Mouse (Mus musculus) induced T-regulatory cell, adult 2 months (primary cell): ENCODE data around the gene Glis3.

ENCODE experiments used
- DNase-seq: peaks from one replicate; pipeline ENCODE4 v3.0.0-alpha.2; 2012; ENCODE audit warnings: low read depth

Glis3 gene

DNA sequence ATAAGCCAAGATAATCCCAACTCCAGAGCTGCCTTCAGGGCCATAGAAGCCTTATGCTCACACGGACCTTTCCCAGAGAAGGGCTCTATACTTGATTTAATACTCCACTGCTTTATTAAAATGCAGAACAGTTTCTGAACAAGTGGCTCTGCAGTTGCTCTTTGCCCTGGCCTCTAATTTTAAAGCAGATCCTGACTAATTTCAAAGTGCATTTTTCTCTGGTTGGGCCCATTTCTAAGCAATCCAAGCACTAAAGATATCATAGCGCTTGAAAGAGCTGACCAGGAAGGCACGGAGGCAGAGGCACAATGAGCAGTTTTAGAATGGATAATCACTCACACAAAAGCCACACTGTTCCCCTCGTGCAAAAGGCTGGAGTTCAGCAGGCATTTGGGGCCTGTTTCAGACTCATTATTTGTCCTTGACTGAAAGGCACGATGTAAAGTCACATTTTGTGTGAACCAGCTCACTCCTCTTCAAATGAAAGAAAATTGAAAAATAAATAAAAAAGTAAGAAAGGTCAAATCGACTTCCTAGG lies 202.5 kb downstream of the Glis3 start:
- DNase-seq, result no peak

DNA sequence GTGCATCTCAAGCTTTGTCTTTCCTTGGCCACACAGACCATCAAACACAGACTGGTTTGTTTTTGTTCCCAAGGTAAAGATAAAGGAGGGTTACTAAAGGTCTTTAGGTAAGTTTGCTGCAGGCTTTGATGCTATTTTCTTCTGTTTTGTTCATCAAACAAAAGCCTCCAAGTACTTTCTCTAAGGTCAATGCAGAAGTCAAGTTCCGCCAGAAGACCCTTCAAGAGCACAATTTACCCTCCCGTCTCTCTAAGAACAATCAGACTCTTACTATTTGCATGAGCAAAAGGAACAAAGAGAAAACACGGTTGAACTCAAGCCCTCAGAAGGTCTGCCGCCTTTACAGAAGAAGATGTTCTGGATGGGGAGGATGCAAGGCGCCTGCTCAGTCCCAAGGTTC lies 206.3 kb downstream of the Glis3 start:
- DNase-seq, result no peak

DNA sequence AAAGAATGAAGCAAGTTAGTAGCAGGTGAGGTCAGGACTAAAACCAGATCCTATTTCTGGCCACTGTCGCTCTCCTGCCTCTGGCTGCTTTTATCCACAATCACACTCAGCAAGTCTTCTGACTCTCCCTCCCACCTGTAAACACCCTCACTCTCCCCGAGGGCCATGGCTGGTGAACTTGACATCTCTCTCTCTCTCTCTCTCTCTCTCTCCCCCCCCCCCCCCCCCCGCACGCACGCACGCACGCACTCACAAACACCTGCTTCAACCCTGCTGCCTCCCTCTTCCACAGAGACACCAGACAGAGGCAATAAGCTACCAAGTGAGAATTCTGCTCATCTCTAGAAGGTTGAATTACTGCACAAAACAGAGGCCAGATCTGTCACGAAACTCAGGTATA lies 208.7 kb downstream of the Glis3 start:
- no peak for DNase-seq

DNA sequence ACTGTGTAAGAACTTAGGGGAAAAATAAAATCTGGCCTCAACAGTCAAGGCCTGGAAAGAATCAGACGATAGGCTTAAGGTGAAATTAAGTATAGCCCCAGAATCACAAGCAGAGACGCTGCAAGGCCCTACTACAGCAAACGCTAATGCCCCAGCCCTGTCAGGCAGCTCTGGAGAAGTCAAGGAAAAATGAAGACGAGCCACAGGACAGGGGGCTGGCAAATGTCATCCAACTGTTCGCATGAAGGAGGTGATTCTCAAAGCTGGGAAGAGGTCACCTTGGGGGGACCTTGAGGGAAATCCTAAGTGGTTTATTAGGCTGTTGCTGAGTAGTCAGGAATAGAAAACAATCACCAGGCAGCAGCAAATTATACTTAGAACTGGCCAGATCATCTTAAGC lies 214.1 kb downstream of the Glis3 start:
- no peak for DNase-seq

DNA sequence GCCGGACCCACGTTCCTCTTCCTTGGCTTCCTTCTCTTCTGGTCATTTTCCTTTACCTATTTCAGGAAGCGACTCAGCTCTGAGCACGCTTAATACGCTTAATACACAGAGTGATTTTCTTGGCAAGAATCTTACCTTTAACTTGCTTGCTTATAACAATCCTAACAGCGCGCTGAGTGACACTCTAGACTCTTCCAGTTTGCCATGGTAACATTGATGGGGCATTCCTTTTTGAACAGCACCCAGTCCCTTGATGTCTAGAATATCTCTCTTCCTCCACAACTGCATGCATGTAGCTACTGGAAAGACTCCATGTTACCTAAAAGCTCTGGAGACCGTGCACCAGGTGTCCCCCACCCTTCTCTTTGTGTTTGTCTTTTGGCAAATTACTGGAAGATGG lies 225.5 kb downstream of the Glis3 start:
- DNase-seq, result no peak

DNA sequence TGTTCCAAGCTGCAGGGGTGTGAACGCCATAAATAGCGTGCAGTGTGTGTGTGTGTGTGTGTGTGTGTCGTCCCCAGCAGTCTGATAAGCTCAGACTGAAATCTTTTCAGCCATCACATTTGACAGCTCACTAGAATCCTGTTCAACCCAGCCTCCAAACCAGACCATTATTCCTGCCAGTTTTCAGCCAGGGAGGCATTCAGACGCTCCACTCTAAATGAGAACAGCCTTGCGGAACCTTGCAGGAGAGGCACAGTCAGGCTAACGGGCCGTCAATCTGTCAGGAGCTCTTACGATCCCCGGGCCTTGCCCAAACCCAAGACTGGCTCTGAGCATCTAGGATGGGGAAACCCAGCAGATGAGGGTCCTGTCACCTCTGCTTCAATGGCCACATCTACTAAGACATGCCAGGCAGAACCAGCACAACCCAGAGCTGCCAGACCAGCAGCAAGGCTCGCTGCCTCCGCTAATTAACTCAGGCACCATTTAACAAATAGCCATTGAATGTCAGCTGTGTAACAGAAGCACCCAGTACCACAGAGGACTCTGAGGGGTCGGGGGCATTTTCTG lies 226.8 kb downstream of the Glis3 start:
- DNase-seq, result no peak

DNA sequence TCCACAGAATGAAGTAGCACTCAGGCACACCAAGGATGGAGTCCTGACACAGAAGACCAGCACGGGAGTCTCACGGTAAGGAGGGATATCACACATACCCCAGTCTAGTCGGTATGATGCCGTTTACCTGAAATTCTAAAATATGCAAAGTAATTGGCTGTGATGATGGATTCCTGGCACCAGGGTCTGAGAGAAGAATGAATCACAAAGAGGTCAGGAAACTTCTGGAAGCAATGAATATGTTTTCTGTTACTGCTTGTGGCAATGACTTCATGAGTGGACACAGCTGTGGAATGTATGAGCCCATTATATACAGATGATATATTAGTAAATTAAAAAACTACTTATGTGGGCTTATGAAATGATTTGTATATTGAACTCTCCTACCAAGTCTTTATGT lies 231.1 kb downstream of the Glis3 start:
- DNase-seq, result no peak

DNA sequence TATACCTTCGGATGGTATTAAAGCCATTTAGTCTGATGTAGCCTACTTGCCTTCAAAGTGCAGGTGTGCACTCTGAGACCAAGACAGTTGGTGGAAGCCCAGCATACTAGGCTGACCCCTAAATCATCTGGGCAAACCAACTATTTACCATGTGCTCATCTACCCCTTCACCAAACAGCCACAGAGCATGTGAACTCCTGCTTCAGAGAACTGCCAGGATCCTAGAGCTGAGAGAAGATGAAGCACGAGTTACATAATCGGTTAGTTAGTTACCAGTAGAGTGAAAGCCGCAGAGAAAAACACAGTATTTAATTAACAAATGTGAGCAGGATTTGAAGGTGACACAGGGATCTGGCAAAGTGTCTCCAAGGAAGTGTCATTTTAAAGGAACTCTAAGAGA lies 237.7 kb downstream of the Glis3 start:
- DNase-seq, result no peak

DNA sequence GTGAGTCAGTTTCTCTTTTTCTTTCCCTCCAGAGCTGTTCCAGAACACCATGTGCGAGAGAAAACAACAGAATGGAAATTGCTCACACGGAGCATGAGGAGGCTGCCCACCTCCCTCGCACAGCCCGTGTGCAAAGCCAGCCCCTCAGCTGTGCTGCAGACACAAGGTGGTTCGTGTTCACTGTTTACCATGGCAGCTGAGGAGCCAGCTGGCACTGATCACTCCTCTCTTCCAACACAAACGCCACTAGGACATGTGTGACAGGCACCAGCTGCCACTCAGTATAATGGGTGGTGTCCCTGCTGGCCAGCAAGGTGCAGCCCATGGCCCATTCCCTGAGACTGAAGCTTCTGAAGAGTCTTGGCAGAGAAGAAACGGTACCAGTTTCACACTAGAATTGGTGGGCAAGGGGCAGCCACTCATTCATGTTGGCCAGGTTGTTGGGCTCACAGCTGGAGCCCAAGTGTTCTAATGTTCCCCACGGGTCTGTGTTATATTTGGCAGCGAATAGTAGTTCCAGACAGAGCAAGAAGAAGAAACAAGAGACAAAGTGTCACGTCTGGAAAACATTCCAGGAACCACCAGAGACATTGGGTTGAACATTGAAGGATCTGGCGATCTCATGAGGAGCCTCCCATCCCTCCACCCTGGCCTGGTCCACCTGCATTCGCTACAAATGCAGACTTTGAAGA lies 243.3 kb downstream of the Glis3 start:
- no peak for DNase-seq

DNA sequence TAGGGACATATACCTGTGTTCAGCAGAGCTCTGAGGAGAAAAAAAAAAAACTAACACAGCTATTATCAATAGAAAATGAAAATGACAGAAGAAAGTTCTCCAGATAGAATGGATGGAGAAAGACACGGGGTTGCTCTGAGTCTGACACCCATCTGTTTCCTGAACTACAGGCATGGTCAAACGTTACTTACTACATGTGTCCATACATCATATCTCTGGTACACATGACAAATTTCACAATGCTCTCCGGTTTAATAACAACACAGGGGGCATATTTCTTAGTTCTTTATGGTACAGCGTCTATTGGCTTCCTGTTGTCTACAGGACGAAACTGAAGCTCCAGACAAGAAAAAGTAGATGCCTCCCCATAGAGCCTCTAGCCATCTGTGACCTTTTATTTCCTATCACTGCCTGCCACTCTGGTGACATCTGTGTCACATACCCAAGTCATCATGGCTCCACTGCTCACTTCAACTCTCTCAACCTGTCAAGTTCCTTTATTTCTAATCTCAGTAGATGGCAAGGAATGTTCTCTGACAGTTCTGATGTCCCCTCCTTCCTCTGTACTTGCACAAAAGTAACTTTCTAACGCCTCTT lies 251.6 kb downstream of the Glis3 start:
- DNase-seq, result no peak

DNA sequence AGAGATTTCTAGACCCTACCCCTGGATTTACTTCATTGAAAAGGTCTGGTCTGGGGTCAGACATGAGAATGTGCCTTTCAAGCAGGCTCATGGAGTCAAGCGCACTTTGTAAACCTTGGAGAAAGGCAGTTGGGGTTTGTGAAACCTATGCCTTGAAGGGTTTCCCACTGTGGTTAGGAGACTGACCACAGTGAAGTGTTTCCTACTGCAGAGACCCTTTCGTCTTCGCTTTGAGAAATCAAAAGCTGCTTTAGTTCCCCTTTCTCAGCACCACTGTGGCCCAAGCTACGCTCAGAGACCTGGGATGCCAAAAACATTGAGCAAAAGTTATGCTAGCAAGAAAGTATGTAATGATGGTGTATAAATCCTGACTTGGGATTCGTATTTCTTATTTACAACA lies 255.7 kb downstream of the Glis3 start:
- DNase-seq, result no peak

DNA sequence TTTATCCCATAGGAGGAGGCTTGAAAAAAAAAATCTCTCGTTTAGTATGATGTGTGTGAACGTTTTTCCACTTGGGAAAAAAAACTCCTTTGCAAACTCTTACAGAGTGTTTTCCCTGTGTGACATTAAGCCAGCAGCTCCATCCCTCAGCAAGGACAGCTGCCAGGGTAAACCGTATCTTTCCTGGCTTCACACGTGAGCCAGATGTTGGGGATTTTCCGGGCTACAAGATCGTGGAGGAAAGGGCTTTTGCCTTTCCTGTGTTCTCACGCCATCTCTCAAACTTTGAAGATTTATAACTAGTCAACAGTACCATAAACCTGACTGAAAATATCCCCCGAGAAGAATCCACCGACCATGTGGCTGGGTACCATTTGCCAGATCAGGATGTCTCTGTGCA lies 256.9 kb downstream of the Glis3 start:
- DNase-seq, result no peak

DNA sequence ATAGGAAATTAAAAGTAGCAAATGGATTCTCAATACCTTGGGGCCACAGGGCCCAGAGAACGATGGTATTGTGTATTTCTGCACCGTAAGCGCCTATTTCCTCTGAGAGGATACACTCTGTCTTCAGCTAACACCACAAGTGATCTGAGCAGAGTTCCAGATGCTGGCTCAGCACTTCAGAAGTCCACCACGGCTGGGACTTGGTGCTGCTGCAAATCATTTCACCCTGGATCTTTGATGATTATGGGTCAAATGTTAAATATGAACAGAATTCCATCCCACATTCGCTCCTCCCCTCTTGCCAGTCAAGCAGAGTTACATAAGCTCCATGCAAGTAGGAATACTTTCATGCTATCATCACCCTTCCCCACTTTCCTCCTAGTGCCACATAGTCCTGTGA lies 263.8 kb downstream of the Glis3 start:
- no peak for DNase-seq

DNA sequence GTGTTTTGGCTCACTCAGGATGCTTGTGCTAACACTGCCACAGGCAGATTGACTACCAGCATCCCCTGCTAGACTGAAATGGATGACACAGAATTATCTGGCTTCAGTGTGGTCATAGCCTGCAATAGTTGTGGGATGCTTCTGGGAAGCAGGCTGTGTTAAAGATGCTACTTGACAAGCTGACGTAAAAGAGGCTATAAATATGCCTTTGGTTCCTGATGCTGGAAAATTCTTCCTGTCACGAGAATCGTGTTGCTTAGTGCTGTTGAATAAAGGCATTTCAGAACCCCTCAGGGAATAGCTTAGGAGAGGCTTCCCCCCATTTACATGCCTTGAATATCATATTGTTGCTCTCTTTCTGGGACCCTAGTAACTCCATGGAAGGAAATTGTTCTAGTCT lies 271.1 kb downstream of the Glis3 start:
- DNase-seq, result no peak

DNA sequence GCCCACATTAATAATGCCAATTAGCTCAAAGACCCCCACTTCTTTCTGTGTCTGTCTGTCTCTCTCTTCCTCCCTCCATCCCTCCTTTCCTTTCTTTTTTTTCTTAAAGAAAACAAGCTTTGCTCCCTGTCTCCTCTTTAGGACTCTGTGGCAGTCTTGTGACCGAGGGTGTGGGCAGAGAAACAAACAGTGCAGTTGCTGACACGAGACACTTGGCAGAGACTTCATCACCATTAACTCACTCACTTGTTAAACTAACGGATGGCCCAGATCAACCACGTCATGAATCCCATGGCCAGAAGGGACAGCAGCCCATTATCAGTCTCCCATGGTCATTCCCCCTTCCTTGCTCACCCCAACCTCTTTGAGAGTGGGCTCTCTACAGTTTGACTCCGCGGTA lies 276.9 kb downstream of the Glis3 start:
- no peak for DNase-seq

DNA sequence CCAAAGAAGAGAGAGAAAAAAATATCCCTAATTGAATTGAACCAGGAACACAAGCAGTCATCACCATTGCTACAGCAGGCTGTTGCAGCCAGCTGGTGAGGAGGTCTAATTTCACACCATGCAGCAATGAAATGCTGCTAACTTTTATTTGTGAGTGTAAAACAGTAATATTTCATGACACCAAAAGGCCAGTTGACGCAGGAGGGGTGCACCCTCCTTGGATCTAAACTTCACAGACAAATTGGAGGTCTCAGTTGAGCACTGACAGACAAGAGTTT lies 284.4 kb downstream of the Glis3 start:
- DNase-seq, result no peak

DNA sequence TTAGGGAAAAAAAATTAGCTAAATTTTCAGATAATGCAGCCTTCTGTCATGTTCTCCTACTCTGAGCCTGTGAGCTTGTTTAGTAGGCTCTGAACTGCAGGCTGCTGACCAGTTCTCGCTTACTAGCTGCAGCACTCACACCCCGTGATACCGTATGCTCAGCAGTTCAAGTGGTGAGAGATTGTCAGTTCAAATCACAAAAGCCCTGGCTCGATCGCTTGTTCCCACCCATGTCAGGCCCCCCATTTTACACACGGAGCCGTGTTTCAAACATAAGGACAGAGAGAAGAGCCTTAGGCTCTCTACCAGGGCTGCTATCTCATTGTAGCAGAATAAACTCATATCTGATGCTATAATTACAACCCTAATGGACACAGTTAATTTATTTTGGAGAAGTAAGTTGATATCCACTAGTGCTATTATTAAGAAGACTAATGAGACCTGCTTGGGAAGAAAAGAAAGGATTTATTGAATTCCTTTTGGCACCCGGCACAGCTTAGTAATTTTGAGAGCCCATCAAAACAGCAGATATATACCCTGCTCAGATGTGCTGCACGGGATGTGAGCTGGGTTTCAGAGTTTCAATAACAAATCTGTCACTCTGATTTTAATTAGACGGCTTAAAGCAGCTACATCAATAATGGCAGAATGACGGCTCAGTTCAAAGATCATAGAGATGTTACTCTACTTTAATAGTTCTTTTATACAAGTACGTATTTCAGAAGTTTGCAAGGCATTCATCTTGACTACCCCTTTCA lies 284.9 kb downstream of the Glis3 start:
- no peak for DNase-seq

DNA sequence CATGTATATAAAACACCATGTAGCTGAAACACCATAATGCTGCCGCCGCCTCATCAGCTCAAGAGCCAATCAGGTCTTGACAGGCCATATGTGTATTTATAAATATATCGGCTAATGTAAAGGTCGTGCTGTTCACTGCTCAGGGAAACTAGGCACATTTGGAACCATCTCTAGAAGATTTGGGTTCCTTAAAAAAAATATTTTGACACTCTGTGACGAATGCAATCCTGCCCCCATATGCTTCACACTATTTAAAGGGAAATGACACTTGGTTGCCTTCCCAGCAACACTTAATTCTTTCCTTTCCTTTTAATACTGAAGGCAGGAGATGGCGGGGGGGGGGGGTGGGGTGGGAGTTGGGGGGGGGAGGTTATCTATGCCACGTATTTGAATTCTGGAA lies 286.1 kb downstream of the Glis3 start:
- DNase-seq, result no peak

DNA sequence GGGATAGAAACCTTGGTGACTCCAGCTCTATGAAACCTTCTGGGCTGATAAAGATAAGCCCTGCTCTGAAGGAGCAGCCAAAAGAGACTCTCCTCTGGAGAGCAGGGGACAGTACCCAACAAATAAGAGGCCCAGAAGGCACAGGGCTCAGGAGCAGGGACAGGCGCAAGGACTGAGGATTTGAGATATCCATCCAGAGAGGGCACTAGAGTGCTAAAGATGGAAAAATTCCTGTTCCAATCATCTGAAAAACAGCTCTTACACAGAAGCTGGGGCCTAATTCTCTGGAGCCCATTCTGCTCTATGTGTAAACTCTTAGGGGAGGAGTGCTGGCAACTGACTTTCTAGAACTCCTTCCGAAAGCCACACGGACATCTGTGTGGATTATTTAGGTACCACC lies 287.0 kb downstream of the Glis3 start:
- DNase-seq, result no peak

DNA sequence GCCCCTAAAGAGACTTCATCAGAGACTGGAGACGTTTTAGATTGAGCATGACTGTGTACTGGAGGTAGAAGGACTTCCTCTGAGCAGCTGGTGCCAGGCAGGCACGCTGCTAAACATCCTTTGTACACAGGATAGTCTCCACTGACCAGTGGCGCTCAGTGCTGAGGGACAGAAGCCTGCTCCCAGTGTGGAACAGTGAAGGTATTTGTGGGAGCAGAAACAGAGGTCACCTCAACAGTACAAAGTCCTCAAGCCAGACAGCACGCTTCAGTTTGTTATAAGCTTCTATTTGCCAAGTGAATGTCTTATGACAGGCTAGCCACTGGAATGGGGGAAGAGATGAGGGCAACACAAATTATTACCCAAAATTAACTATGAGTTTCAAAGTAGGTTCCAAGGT lies 289.0 kb downstream of the Glis3 start:
- DNase-seq, result no peak

DNA sequence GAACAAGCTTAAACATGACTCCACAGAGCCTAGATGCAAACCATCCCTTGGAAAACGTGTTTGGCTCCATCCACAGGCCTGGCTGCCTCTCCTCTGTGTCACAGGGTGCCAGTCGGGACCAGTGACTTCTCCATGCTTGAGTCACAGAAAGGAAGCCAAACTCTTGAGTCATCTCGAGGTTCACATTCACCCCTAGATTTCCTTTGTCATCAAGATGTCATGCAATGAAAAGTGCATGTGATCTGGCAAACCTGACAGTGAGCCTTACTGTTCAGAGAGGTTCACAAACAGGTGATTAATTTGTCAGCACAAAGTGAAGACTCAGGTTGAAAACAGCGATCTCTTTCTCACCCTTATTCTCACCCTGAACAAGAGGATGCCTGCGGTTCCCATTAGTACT lies 290.7 kb downstream of the Glis3 start:
- DNase-seq, result no peak

DNA sequence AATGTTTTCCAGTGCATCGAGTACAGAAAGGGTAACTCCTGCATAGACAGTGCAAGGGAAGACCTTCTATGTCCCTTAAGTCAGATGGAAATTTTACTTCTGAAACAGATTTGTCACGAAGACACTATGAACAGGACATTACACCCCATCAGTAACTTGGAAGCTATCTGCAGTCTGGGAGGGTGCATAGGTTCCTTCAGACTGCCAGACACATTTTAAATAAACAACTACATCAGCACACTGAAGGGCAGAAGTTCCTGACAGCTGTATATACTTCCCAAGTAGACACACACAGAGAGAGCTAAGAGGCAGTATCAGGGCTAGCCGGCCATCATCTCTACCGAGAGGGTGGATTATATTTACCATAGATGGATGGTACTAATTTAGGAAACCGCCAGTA lies 296.5 kb downstream of the Glis3 start:
- no peak for DNase-seq

DNA sequence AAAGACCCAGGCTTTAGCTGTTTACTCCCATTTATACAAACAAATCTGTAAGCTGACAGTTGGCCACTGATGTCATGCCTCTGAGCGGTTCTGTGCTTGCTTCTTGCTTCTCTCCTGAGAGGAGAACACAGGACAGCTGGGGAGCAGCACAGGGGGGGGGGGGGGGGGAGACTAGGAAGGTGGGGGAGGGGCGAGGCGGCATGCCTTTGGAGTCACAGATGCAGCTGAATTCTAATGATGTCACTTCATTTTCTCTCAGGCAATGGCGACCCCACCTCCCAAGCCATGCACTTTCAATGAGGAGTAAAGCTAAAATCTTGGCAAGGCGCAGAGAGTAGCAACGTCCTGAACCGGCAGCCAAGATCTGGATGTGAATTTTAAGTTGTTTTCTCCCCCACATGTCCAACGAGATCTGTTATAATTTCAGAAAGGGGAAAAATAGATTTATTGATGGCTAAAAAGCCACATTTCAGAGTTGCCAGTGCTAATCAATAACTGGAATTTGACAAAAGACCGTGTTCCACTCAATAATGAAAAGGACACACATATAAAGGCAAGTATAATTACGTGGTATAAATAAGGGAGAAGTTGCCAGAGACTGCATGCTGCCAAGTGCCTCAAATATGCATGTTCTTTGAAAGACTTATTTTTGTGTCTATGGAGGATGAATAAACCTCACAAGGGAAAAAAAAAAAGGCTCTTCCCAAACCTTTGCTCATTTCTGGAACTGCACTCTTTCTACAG lies 297.5 kb downstream of the Glis3 start:
- no peak for DNase-seq
